Mouse (Mus musculus) brain, adult 10 weeks (tissue): ENCODE data around the gene Grhpr. TPM values are rescaled to one million over a fixed set of nuclear protein-coding genes. Genes with fewer than 3 reads are reported as not detected.

Experiments used
- polyA plus RNA-seq: library from polyadenylated mRNA; stranded (reverse); fragments of 350-450 nt; fragmentation: Illumina TruSeq; extraction: RNeasy Lipid Tissue Mini Kit (QIAGEN cat#74804); gene quantifications from one replicate; pipeline ENCODE4 v1.2.3, GENCODE M21; 2015; ENCODE audit warnings: low read depth, low replicate concordance

Grhpr gene
- 49.3 TPM for polyA plus RNA-seq

GRCm38 (mm10) chr4:44981280-44981973 is at the start of gene Grhpr:
Gene Grhpr (plus strand): TSS chr4:44981395.

GRCm38 (mm10) chr4:45012105-45012975 is 31.1 kb downstream of the Grhpr start, which contains the start of gene Zbtb5:
Gene Zbtb5 (minus strand): TSS chr4:45012412.

GRCm38 (mm10) chr4:45018452-45018980 is 37.3 kb downstream of the Grhpr start, which contains the start of gene Polr1e:
Gene Polr1e (plus strand): TSS chr4:45018583.

Other genes starting within 250 kb of the Grhpr start
- 32.5 TPM for gene Zcchc7, start 225.5 kb upstream of the Grhpr start, polyA plus RNA-seq
- gene Zbtb5, start 31.0 kb downstream of the Grhpr start, polyA plus RNA-seq: 7.2 TPM
- gene Polr1e, start 37.2 kb downstream of the Grhpr start, polyA plus RNA-seq: 14.3 TPM
- gene Fbxo10, start 103.2 kb downstream of the Grhpr start, polyA plus RNA-seq: 21.3 TPM
- 170 TPM for gene Tomm5, start 126.7 kb downstream of the Grhpr start, polyA plus RNA-seq
- gene Frmpd1, start 203.5 kb downstream of the Grhpr start, polyA plus RNA-seq: 8.1 TPM